Mouse (Mus musculus): Measurements from ENCODE around the gene A630095E13Rik.
"Not testable (repeated sequence)": the region's sequence is repeated elsewhere in the genome, so short reads cannot be mapped to it uniquely, and the experiment has no call there.

A630095E13Rik gene

DNA sequence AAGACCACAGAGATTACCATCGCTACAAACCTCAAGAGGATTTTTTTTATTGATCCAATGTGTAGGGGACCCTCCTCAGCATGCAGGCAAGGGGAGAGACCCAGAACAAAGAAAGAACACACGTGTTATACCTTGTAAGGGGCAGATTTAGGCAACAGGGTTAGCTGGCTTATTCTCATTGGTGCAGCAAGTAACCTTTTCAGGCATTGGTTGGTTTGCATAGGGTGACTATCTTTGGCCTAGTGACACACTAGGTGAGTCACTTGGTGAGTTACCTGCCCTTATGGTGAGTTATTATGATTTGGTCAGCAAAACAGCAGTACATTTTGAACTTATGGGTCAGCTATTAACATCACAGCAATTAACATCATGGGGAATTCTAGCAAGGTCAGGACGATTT, at the start of gene A630095E13Rik:
Gene A630095E13Rik, minus strand, starts transcription at position 101 of the 400 bp plus-strand sequence.
- DNase-seq (ENCODE audit: low spot score in 2 of 2), result not testable (repeated sequence)

GRCm38 (mm10) chr9:36692920-36693319, 49.7 kb upstream of the A630095E13Rik start, which contains the start of gene Acrv1:
Gene Acrv1, plus strand, starts transcription at chr9:36693220.
- no peak for DNase-seq (ENCODE audit: low spot score in 2 of 2)

- no peak for DNase-seq (ENCODE audit: low spot score in 2 of 2)
Measured at GRCm38 (mm10) chr9:36687329-36687728, 44.2 kb upstream of the A630095E13Rik start.

- no peak for DNase-seq (ENCODE audit: low spot score in 2 of 2)
Measured at GRCm38 (mm10) chr9:36681424-36681823, 38.2 kb upstream of the A630095E13Rik start.
